Mouse (Mus musculus): ENCODE results near the gene Dhdh.
"Not testable (repeated sequence)": the region's sequence is repeated elsewhere in the genome, so short reads cannot be mapped to it uniquely, and the experiment has no call there.

Dhdh gene

DNA sequence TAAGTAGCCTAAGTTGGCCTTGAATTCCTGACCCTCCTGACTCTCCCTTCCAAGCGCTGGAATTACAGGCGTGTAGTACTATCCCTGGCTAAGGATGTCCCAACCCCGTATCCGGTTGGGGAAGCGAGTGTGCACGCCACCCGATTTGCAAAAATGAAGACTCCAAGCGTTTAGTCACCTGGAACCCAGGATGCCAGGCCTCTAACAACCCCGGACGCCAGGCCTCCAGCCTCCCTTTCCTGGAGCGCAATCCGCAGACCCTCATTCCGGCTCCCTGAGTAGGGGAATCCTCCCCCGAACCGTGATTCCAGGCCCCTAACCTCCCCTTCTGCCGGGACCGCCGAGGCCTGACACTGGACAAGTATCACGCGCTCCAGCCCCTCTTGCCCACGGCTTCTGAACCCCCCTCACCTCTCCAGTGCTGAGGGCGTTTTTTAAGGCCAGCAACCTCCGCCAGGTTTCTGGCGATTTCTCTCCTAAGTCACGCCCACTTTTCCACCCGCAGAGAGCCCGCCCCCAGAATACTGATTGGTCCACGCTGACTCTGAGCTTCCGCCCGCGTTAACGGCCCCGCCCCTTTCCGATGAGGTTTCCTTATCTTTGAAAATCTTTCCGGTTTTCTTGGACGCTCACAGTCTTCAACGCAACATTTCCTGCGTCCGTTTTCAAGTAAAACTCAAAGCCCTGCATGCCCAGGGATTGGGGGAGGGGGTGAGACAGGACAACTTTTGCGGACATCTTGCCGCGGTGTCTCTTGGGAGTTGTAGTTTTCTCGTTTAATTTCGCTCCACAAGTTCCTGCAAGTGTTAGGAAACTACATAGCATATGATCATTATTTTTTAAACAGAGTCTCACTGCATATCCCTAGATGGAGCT, 21.5 kb upstream of the Dhdh start, which contains the start of gene Nucb1:
Gene Nucb1 (minus strand): TSS at position 495 of the 876 bp plus-strand sequence.
- DNase-seq (ENCODE audit: low read depth): peak; percentile 100

DNA sequence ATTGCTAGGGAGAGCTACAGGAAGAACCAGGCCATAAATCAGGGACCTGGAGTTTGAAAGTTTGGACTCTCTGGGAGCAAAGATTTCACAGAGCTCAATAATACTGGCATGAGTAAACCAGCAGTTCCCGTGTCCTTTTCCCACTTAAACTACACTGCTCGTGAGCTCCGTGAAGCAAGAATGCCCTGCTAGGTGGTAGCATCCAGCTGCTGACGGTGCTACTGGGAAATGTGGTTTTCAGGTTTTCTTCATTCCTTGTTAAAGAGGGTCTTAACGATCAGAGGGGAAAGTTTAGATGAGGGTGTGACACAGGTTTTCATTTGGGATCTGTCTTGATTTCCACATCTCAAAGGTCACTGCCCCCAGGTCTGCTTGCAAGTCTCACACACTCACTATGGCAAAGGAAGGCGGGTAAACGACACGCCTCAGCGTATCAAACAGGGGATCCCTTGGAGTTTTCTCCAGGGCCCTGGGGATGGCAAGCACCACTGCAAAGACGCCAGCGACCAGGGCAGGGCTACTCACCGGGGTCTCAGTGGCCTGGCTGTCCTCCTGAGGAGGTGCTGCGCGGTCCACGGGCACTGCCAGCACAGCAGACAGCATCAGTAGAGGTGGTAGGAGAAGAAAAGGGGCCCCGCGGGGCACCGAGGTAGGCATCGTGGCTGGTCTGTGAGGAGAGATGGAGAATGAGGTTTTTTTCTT, 20.7 kb upstream of the Dhdh start:
- peak; percentile 44 for DNase-seq (ENCODE audit: low read depth)

DNA sequence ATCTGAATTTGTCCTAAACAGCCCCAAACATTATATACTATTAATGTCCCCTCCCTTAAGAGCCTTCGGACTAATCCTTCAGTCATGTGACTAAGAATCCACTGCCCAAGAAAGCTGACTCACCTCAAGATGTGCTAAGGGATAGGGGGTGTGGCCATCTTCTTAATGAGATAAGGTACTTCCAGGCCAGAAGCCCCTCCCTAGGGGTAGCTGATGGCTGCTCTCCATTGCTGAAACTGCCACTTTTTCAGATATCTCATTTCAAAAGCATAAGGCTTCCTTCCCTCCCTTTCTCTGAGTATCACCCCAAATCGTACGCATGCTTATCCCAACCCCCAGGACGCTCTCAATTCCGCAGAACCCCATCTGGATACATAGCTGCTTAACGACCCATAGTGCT, 20.0 kb upstream of the Dhdh start:
- peak; percentile 91 for DNase-seq (ENCODE audit: low read depth)

DNA sequence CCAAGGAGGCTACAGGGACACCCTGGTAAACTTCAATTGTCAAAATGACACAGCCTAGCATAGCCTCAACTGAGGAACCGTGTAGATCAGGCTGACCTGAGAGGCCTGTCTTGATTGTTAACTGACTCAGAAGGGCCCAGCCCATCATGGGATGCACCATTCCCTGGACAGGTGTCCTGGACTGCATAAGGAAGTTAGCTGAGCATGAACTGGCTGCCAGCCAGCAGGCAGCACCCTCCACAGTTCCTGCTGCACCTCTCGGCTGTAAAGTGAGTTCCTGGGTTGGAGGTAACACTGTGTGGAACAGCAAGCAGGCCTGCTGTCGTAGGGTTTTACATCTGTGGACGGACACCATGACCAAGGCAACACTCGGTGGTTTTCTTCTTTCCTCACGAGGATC, 19.0 kb upstream of the Dhdh start:
- DNase-seq (ENCODE audit: low read depth): no peak

- no peak for DNase-seq (ENCODE audit: low read depth)
Measured at GRCm38 (mm10) chr7:45498427-45498826, 9.8 kb upstream of the Dhdh start.

GRCm38 (mm10) chr7:45494548-45494947, 5.9 kb upstream of the Dhdh start:
- no peak for DNase-seq (ENCODE audit: low read depth)

DNA sequence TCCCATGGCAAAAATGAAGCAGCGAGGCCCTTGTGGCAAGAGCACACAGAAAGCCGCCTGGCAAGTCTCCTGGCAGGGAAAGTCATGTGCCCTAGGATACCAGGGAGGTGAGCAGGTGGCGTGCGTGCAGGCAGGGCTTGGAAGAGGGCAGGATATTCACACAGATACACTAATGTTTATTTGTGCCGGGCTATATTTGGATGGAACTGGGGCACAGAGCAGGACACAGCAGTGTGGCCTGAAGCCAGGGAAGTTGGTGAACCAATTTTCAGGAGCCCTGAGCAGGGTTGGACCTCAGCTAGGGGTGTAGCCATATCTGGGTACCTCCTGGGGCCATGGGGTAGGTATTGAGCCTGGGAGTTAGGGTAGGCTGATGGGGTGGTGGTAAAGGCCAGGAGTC, 4.3 kb upstream of the Dhdh start:
- DNase-seq (ENCODE audit: low read depth): no peak

DNA sequence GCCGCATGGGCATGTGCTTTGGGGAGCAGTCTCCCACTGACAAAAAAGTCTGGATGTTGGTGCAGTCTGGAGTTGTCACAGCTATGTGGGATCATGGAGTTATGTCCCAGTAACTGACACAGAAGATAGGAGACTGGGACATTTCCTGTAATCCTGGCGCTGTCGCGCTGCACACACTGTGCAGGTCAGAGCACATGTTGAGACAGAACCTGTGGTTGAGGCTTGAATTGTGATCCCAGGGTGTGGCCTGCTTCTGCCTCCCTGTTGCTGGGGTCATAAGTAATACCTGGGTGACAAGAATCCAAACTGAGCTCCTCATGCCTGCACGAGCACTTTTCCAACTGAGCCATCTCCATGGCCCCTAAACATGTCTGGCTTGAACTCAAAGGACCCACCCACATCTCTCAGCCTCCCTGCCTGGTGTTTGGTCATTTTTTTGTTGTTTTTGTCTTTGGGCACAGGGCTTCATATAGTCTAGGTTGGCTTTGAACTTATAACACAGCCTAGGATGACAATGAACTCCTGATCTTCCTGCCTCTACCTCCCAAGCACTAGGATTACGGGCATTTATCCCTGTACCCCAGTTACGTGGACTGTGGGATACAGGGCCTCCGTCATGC, 3.7 kb upstream of the Dhdh start:
- DNase-seq (ENCODE audit: low read depth): no peak

DNA sequence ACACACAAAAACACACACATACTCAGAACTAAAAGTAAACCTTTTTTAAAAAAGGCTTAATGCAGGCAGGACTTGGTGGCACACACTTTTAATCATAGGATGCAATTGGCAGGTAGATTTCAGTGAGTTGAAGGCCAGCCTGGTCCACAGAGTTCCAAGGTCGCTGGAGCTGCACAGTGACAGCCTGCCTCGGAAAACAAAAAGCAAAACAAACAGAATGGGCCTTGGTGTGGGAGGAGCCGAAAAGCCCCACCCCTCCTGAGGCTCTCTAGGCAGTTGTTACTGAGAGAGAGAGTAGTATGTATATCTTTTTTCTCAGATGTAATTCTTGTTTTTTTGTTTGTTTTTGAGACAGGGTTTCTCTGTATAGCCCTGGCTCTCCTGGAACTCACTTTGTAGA, 2.7 kb upstream of the Dhdh start:
- DNase-seq (ENCODE audit: low read depth): peak; percentile 54

- DNase-seq (ENCODE audit: low read depth): peak; percentile 85
Measured at GRCm38 (mm10) chr7:45490822-45491221, 2.2 kb upstream of the Dhdh start.

DNA sequence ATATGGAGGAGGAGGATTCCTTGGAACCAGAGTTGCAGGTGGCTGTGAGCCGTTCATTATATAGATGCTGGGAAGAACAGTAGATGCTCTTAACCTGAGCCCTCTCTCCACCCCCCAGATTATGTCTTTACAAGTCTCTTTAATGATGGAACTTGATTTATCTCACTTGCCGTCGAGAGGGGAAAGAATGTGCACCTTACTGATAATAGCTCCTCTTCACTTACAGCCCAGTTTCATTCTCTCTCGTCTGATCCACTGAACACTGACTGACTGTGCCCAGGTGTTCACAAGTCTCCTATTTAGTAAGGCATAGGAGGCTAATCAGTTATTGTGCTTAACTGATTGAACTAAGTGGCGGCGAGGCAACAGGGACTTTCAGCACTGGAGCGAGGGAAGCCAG, 973 bp upstream of the Dhdh start:
- DNase-seq (ENCODE audit: low read depth): no peak

- no peak for DNase-seq (ENCODE audit: low read depth)
Measured at GRCm38 (mm10) chr7:45487861-45488292, 728 bp downstream of the Dhdh start.

GRCm38 (mm10) chr7:45486761-45487415, 1.7 kb downstream of the Dhdh start, which contains the start of gene Gm45808:
Gene Gm45808 (minus strand): TSS chr7:45486811.
- DNase-seq (ENCODE audit: low read depth): no peak

GRCm38 (mm10) chr7:45486158-45486557, 2.4 kb downstream of the Dhdh start:
- no peak for DNase-seq (ENCODE audit: low read depth)

DNA sequence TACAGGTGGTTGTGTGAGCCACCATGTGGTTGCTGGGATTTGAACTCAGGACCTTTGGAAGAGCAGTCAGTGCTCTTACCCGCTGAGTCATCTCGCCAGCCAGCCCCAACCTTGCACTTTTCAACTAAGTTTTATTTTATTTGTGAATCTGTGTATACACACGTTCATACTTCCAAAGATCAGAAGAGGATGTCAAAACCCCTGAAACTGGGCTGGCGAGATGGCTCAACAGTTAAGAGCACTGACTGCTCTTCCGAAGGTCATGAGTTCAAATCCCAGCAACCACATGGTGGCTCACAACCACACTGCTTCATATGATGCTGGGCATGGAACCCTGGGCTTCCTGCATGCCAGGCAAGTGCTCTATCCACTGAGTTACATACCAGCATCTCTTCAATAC, 3.6 kb downstream of the Dhdh start:
- DNase-seq (ENCODE audit: low read depth): not testable (repeated sequence)

- no peak for DNase-seq (ENCODE audit: low read depth)
Measured at GRCm38 (mm10) chr7:45482166-45482565, 6.4 kb downstream of the Dhdh start.

GRCm38 (mm10) chr7:45481374-45481927, 7.2 kb downstream of the Dhdh start, which contains the start of gene Tulp2:
Gene Tulp2 (plus strand): TSS chr7:45481877.
- peak; percentile 79 for DNase-seq (ENCODE audit: low read depth)

- DNase-seq (ENCODE audit: low read depth): not testable (repeated sequence)
Measured at GRCm38 (mm10) chr7:45480310-45480709, 8.3 kb downstream of the Dhdh start.

GRCm38 (mm10) chr7:45478774-45479173, 9.8 kb downstream of the Dhdh start:
- no peak for DNase-seq (ENCODE audit: low read depth)

DNA sequence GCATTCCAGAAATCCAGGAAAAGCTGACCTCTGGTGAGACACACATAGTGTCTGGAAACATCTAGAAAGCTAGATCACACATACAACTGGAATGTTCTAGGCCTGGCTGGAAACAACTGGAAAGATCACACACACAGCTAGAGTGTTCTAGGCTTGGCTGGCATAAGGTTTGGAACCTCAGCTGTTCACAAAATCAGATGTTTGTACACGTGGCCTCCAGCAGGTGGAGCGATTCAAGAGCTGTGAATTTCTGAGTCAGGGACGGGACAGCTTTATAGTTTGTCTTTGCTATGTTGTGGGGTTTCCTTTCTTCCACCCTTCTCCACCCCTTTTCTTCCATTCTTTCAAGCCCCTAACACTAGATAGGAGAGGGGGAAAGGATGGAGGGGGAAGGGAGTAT, 11.6 kb downstream of the Dhdh start:
- peak; percentile 82 for DNase-seq (ENCODE audit: low read depth)

DNA sequence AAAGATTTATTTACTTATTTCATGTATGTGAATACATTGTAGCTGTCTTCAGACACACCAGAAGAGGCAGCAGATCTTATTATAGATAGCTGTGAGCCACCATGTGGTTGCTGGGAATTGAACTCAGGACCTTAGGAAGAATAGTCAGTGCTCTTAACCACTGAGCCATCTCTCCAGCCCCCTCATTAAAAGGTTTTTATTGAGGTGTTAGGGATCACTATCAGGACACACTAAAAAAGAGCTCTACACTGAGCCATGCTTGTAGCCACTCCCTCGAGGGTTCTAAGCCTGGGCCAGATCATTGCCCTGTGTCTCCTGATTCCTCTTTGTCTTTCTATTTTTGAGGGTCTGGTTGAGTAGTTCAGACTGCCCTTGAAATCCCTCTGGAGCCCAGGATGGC, 12.2 kb downstream of the Dhdh start:
- DNase-seq (ENCODE audit: low read depth): no peak
